Comparison of ENCODE assay signal across 11 mouse cellular contexts in the genomic region with DNA sequence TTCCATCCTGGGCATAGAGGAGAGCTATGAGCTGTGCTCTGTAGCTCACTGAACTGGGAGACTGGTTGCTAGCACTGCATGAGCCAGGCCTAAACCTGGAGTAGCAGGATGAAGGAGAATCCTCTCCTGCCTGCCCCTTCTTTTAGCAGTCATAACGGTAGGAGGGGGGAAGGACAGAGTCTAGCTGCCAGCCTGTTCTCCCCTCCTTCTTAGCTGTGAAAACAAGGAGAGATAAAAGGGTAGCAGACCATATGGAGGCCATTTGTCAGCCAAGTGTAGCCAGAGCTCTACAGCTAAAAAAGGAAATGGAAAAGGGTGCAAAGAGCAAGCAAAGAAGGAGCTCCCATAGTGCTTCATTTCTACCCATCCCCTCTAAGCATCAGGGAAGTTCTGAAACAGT.
DNase-seq lines count a peak whose midpoint lies in the region; ATAC-seq lines count a peak whose summit lies in the region.
"Had no signal": no experiment of that assay in that cellular context is flagged by ENCODE, and none has a peak within 500 bp of the region (broad histone marks: within the 10 kb centered on the region; RNA-seq: fewer than 3 reads in every experiment).

No protein-coding gene starts in this region.

- H3K4me3 ChIP-seq in heart, embryonic 13.5 days = no peak overlapping the region
- H3K4me3 ChIP-seq in liver, embryonic 11.5 days (ENCODE audit: low read depth, low read length) = no peak overlapping the region

- WGBS in heart, embryonic 13.5 days = 0% methylated on average over 1 of the region's 1 CpGs
- 17% methylated on average over 1 of the region's 1 CpGs for WGBS in liver, embryonic 11.5 days

- intact Hi-C loops in heart, postnatal 14 days (cut with DNase I) = no loop called here

- no peaks in the 10 kb centered on the region for H3K9me3 ChIP-seq in heart, embryonic 13.5 days
- no peaks in the 10 kb centered on the region for H3K9me3 ChIP-seq in liver, embryonic 11.5 days (ENCODE audit: control insufficient read depth, low read length)

- no peak overlapping the region for H3K9ac ChIP-seq in heart, embryonic 13.5 days
- H3K9ac ChIP-seq in liver, embryonic 11.5 days (ENCODE audit: low read depth, low read length) = no peak overlapping the region

- no peak for ATAC-seq in heart, embryonic 13.5 days (ENCODE audit: extremely low read depth, insufficient number of reproducible peaks, low FRiP score, low TSS enrichment)
- ATAC-seq in liver, embryonic 11.5 days (replicated peaks; ENCODE audit: low FRiP score) = no peak

- H3K27me3 ChIP-seq in heart, embryonic 13.5 days (replicated peaks) = no peaks in the 10 kb centered on the region
- no peaks in the 10 kb centered on the region for H3K27me3 ChIP-seq in liver, embryonic 11.5 days (replicated peaks; ENCODE audit: control insufficient read depth, insufficient read depth, low read length)

- H3K27ac ChIP-seq in heart, embryonic 13.5 days (replicated peaks) = peak overlapping the region; percentile 68
- no peak overlapping the region for H3K27ac ChIP-seq in liver, embryonic 11.5 days (ENCODE audit: low read depth, low read length)

- peaks cover 34% of the 10 kb centered on the region for H3K4me1 ChIP-seq in heart, embryonic 13.5 days
- H3K4me1 ChIP-seq in liver, embryonic 11.5 days (replicated peaks; ENCODE audit: control insufficient read depth, insufficient read depth, low read length) = peaks cover 7% of the 10 kb centered on the region; the same call in 1 of the 2 replicates

- no peak overlapping the region for H3K4me2 ChIP-seq in heart, embryonic 13.5 days
- H3K4me2 ChIP-seq in liver, embryonic 11.5 days = no peak overlapping the region

- H3K36me3 ChIP-seq in heart, embryonic 13.5 days = no peaks in the 10 kb centered on the region
- H3K36me3 ChIP-seq in liver, embryonic 11.5 days (ENCODE audit: control insufficient read depth, insufficient read depth, low read length) = no peaks in the 10 kb centered on the region

- no peak for DNase-seq in heart, postnatal 14 days
- peak; percentile 57 for DNase-seq in right cerebral cortex, adult 18-20 months
- no peak for DNase-seq in right cerebral cortex, postnatal 14 days
- DNase-seq in cerebellum, postnatal 36 days = peak; percentile 63 to 73
- no peak for DNase-seq in liver, embryonic 11.5 days (ENCODE audit: low spot score)
- DNase-seq in gastrocnemius, postnatal 25 days = no peak
- DNase-seq: kidney, adult 8-10 months; liver; lung, postnatal 4 days; right cerebral cortex, postnatal 25 days had no signal

Comparison
In these comparisons a context has a peak if more than half of its experiments do, and no peak if none do; other contexts are left out.
1. DNase-seq: peak in right cerebral cortex, adult 18-20 months (single experiment) and cerebellum, postnatal 36 days (2 of 2); none in heart, postnatal 14 days (0 of 2), right cerebral cortex, postnatal 14 days (single experiment), liver, embryonic 11.5 days (single experiment) and gastrocnemius, postnatal 25 days (single experiment).